In genomic region chr11:33637107-33637506, GRCm38 (mm10) we compare ENCODE assay signal across 26 mouse cellular contexts. TPM values are rescaled to one million over a fixed set of nuclear protein-coding genes. Genes with fewer than 3 reads are reported as not detected.
"Had no signal": no experiment of that assay in that cellular context is flagged by ENCODE, and none has a peak within 500 bp of the region (broad histone marks: within the 10 kb centered on the region; RNA-seq: fewer than 3 reads in every experiment).

No protein-coding gene starts in this region.

- ATAC-seq: midbrain, embryonic 16.5 days had no signal

- DNase-seq: lung, adult 18-20 months; lung, embryonic 14.5 days; lung, postnatal 10 days; lung, postnatal 4 days; midbrain, embryonic 14.5 days; retina, postnatal 1 day; right cerebral cortex, adult 18-20 months; right cerebral cortex, postnatal 25 days; right cerebral cortex, postnatal 4 days; spleen, adult 18-20 months; thymus, adult 18-20 months; thymus, postnatal 14 days; thymus, postnatal 36 days had no signal

- H3K27me3 ChIP-seq: megakaryocyte, embryonic 14.5 days; midbrain, embryonic 12.5 days; neural tube, embryonic 13.5 days; neural tube, embryonic 15.5 days had no signal

- H3K27ac ChIP-seq: midbrain, embryonic 10.5 days; midbrain, embryonic 12.5 days; neural tube, embryonic 13.5 days; neural tube, embryonic 15.5 days had no signal

- H3K9ac ChIP-seq: lung, embryonic 14.5 days; midbrain, embryonic 12.5 days; neural tube, embryonic 13.5 days; neural tube, embryonic 15.5 days had no signal

- H3K36me3 ChIP-seq: midbrain, embryonic 10.5 days; midbrain, embryonic 12.5 days had no signal

- H3K9me3 ChIP-seq: megakaryocyte, embryonic 14.5 days; midbrain, embryonic 10.5 days; midbrain, embryonic 12.5 days; neural tube, embryonic 13.5 days; neural tube, embryonic 15.5 days had no signal

- H3K4me1 ChIP-seq: megakaryocyte, embryonic 14.5 days; midbrain, embryonic 10.5 days; midbrain, embryonic 12.5 days; neural tube, embryonic 13.5 days; neural tube, embryonic 15.5 days had no signal

- H3K4me2 ChIP-seq: lung, embryonic 14.5 days; midbrain, embryonic 12.5 days; neural tube, embryonic 13.5 days; neural tube, embryonic 15.5 days had no signal

- H3K4me3 ChIP-seq: megakaryocyte, embryonic 14.5 days; midbrain, embryonic 10.5 days; midbrain, embryonic 12.5 days; myocyte; neural tube, embryonic 13.5 days; neural tube, embryonic 15.5 days had no signal

RNA-seq across cellular contexts. Expression of gene D130052B06Rik, which starts 38.0 kb away (rescaled TPM):
- polyA plus RNA-seq: liver, embryonic 16.5 days; lung, embryonic 14.5 days; lung, embryonic 16.5 days; midbrain, embryonic 14.5 days; midbrain, embryonic 16.5 days; myocyte; small intestine, adult 2 months; stomach, embryonic 14.5 days; stomach, embryonic 16.5 days; thymus, postnatal 0 days had no signal

RNA-seq across cellular contexts. Expression of gene Gabrp, which starts 58.3 kb away (rescaled TPM):
- polyA plus RNA-seq: lung, embryonic 14.5 days; midbrain, embryonic 14.5 days; midbrain, embryonic 16.5 days; myocyte; neural tube, embryonic 15.5 days; small intestine, adult 2 months; stomach, embryonic 14.5 days had no signal
